Mouse (Mus musculus): ENCODE measurements around the gene Tcirg1.

DNA sequence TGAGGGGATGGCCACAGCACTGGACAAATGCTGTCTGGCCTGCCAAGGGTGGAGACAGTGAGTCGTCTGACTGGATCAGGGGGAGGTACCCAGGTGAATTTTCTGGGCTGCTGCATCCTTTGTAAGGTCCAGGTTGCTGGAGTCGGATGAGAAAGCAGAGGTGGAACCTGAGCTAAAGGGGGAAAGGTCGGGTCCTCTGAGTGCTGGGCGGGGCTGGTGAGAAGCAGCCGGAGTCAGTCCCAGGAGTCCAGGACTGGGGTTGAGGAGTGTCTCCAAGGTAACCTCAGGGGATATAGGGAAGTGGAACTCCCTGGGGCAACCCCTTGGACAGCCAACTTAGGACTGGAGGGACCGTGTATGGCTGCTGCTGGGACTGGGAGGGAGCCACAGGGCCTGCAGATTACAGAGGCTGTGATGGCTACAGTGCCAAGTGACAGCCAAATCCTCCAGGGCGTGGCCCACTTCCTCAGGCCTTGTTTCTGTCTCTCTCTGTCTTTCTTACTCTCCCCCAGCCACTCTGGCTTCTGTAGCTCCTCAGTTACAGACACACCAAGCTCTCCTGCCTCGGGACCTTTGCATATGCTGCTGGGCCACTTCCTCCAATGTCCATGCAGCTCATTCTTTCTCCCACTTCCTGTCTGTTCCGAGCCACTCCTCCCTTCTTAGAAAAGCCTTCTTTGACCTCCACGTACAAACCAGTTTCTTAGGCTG is 15.9 kb upstream of the Tcirg1 start:
- TF ChIP-seq CTCF (conservative IDR thresholded peaks at IDR 0.05; ENCODE audit: insufficient read depth, insufficient read length, low read depth, low read length) (no peak), POLR2A (IDR thresholded peaks at IDR 0.05; ENCODE audit: low read depth, low read length) (no peak)
